Mouse (Mus musculus) neural tube, embryonic 13.5 days (tissue): Measurements from ENCODE around the gene Prkce. TPM values are rescaled to one million over a fixed set of nuclear protein-coding genes. Genes with fewer than 3 reads are reported as not detected.

Source experiments
- ATAC-seq: fragments of 200-750 bp; cut with Nextera tagmentation; 2 replicates; pipeline ENCODE4 v1.8.0; 2017; ENCODE audit warnings: low read depth, mild to moderate bottlenecking, moderate TSS enrichment, moderate library complexity
- H3K27ac ChIP-seq: fragments of 300-500 bp; sonication (generic); replicated peaks from 2 replicates; pipeline ENCODE4 v1.5.1; 2015; ENCODE audit warnings: moderate library complexity, mild to moderate bottlenecking, inconsistent platforms
- H3K27me3 ChIP-seq: fragments of 300-500 bp; sonication (generic); 2 replicates; pipeline ENCODE4 v1.6.1; 2015; ENCODE audit warnings: mild to moderate bottlenecking, inconsistent platforms
- H3K36me3 ChIP-seq: fragments of 300-500 bp; sonication (generic); 2 replicates; pipeline ENCODE4 v1.6.1; 2015; ENCODE audit warnings: mild to moderate bottlenecking, inconsistent platforms
- H3K4me1 ChIP-seq: fragments of 300-500 bp; sonication (generic); replicated peaks from 2 replicates; pipeline ENCODE4 v1.6.1; 2015; ENCODE audit warnings: inconsistent platforms
- H3K4me2 ChIP-seq: fragments of 300-500 bp; sonication (generic); 2 replicates; pipeline ENCODE4 v1.6.1; 2015; ENCODE audit warnings: inconsistent platforms, mild to moderate bottlenecking, moderate library complexity
- H3K4me3 ChIP-seq: fragments of 300-500 bp; sonication (generic); 2 replicates; pipeline ENCODE4 v1.5.1; 2015; ENCODE audit warnings: mild to moderate bottlenecking, inconsistent platforms
- H3K9ac ChIP-seq: fragments of 300-500 bp; sonication (generic); 2 replicates; pipeline ENCODE4 v1.6.1; 2015; ENCODE audit warnings: moderate library complexity, mild to moderate bottlenecking, inconsistent platforms
- H3K9me3 ChIP-seq: fragments of 300-500 bp; sonication (generic); 2 replicates; pipeline ENCODE4 v1.6.1; 2016; ENCODE audit warnings: inconsistent platforms
- WGBS: fragments of 180-500 bp; shearing (Covaris S2); methylation state at CpG from one replicate; pipeline ENCODE4 v1.1.7; 2015; 5-methylcytosine and 5-hydroxymethylcytosine counted together
- polyA plus RNA-seq: library from polyadenylated mRNA; unstranded; fragments of >200 nt; fragmentation: Nextera tagmentation; extraction: Ambion mirVana; gene quantifications from 2 replicates; pipeline ENCODE4 v1.2.1, GENCODE M21; 2015

The Prkce gene
- polyA plus RNA-seq, 1 experiment from 2014 or later = 27.7 TPM

GRCm38 (mm10) chr17:86518604-86519003 is 351.0 kb downstream of the Prkce start:
- no peak for ATAC-seq
- Histone ChIP-seq H3K27me3 (no peaks in the 10 kb centered on the region), H3K9ac (no peak overlapping the region), H3K9me3 (no peaks in the 10 kb centered on the region), H3K4me3 (no peak overlapping the region), H3K4me2 (no peak overlapping the region), H3K4me1 (no peaks in the 10 kb centered on the region), H3K27ac (no peak overlapping the region), H3K36me3 (no peaks in the 10 kb centered on the region)
- WGBS = 83% methylated on average over 7 of the region's 7 CpGs

DNA sequence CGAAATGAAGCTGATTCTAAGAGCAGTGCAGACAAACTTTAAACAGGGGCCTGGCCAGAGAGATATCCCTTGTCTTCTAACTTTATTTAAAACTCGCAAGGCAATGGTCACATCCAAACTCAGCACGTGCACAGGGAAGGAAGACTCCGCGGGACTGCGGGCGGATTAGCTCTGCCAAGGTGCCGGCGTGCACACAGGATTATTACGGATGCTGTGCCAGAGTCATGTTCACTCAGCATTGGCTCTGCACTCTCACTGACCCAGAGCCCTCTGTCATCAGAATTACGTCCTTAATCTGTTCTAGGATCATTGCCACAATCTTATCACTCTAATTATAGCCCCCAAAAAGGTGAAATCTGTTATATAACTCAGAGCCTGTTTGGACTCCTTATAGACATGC is 353.7 kb downstream of the Prkce start:
- no peak for ATAC-seq
- H3K27me3 ChIP-seq = no peaks in the 10 kb centered on the region
- H3K4me3 ChIP-seq = no peak overlapping the region
- H3K9me3 ChIP-seq = no peaks in the 10 kb centered on the region
- H3K4me1 ChIP-seq = no peaks in the 10 kb centered on the region
- no peak overlapping the region for H3K4me2 ChIP-seq
- H3K9ac ChIP-seq = no peak overlapping the region
- no peaks in the 10 kb centered on the region for H3K36me3 ChIP-seq
- 95% methylated on average over 11 of the region's 11 CpGs for WGBS
- H3K27ac ChIP-seq = no peak overlapping the region

DNA sequence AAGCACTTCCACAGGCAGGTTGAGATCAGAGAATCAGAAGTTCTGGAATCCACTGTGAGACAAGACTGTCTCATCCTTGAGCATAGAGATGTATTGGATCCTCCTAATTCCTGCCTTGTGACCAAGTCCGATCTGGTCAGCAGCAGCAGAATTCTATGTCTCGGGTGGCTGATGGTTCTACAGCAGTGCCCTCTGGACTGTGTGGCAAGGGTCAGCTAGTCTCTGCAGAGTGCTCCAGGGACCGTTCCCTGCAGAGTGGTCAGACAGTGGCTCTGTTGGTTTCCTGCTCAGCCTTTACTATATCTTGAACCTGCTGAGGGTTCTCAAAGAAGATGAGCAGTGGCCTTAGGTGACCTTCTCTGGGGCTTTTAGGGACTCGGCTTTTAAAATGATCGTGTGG is 355.1 kb downstream of the Prkce start:
- no peaks in the 10 kb centered on the region for H3K27me3 ChIP-seq
- H3K36me3 ChIP-seq = no peaks in the 10 kb centered on the region
- ATAC-seq = no peak
- 94% methylated on average over 5 of the region's 5 CpGs for WGBS
- no peaks in the 10 kb centered on the region for H3K9me3 ChIP-seq
- H3K9ac ChIP-seq = no peak overlapping the region
- H3K27ac ChIP-seq = no peak overlapping the region
- no peaks in the 10 kb centered on the region for H3K4me1 ChIP-seq
- H3K4me2 ChIP-seq = no peak overlapping the region
- no peak overlapping the region for H3K4me3 ChIP-seq

DNA sequence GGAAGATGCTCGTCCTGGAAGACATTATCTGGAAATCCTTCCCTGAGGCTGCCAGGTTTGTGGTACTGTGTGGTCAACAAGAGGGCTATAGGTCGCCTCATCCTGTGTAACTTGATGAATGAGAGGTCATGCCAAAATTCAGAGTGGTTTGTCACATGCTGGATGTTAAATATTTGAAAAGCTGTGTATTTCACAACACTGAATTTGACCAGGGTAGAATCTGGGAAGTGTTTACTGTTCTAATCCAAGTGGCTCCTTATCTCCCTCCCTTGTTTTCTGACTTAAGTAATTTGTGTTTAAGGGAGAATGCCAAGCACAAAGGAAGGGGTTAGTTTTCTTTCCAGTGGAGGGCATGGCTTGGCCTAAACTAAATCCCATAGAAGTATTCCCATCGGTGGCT is 355.8 kb downstream of the Prkce start:
- no peaks in the 10 kb centered on the region for H3K36me3 ChIP-seq

DNA sequence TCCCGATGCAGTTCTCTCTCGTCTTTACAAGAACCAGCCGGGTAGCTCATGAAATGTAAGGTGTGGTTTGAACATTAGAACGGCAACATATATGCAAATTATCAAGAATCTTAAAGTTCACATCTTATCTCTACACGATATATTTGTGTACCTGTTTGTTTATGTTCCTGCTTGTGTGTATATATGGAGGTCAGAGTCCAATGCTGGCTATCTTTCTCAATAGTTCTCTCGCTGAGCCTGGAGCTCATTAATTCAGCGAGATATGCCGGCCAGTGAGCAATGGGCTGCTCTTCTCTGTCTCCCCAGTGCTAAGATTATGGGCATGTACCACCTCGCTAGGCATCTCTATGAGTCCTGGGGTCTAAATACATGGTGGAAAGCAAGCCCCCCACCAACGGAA is 356.3 kb downstream of the Prkce start:
- no peak overlapping the region for H3K27ac ChIP-seq
- H3K27me3 ChIP-seq = no peaks in the 10 kb centered on the region
- H3K4me3 ChIP-seq = no peak overlapping the region
- H3K4me1 ChIP-seq = no peaks in the 10 kb centered on the region
- no peak overlapping the region for H3K4me2 ChIP-seq
- H3K9me3 ChIP-seq = no peaks in the 10 kb centered on the region
- 94% methylated on average over 10 of the region's 10 CpGs for WGBS
- ATAC-seq = no peak
- H3K36me3 ChIP-seq = no peaks in the 10 kb centered on the region
- H3K9ac ChIP-seq = no peak overlapping the region

More for the DNA sequence above, 355.8 kb downstream of the Prkce start:
- Histone ChIP-seq H3K4me3 (no peak overlapping the region), H3K27ac (no peak overlapping the region), H3K4me1 (no peaks in the 10 kb centered on the region), H3K4me2 (no peak overlapping the region), H3K27me3 (no peaks in the 10 kb centered on the region), H3K9ac (no peak overlapping the region), H3K9me3 (no peaks in the 10 kb centered on the region)
- no peak for ATAC-seq
- WGBS = 83% methylated on average over 3 of the region's 3 CpGs

DNA sequence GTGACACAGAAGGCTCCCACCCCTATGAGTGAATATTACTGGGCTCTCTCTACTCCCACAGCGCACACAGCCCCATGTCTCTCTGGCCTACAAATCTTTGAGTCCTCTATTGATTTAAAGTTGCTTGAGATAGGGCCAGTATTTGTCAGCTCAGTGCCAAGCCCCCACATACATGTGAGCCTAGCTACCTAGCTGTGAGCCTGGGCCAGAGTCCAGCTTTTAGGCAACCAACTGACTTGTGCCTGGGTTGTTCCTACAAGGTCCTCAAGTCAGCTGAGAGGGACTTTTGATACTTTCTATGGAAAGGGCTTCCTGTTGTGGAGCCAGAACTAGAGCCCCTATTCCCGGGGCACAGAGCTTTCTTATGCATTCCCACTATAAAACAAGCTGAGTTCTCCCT is 357.5 kb downstream of the Prkce start:
- 97% methylated on average over 2 of the region's 2 CpGs for WGBS
- ATAC-seq = no peak
- no peaks in the 10 kb centered on the region for H3K27me3 ChIP-seq
- no peak overlapping the region for H3K4me3 ChIP-seq
- H3K9ac ChIP-seq = no peak overlapping the region
- no peak overlapping the region for H3K4me2 ChIP-seq
- H3K36me3 ChIP-seq = no peaks in the 10 kb centered on the region
- H3K4me1 ChIP-seq = no peaks in the 10 kb centered on the region
- H3K27ac ChIP-seq = no peak overlapping the region
- no peaks in the 10 kb centered on the region for H3K9me3 ChIP-seq

DNA sequence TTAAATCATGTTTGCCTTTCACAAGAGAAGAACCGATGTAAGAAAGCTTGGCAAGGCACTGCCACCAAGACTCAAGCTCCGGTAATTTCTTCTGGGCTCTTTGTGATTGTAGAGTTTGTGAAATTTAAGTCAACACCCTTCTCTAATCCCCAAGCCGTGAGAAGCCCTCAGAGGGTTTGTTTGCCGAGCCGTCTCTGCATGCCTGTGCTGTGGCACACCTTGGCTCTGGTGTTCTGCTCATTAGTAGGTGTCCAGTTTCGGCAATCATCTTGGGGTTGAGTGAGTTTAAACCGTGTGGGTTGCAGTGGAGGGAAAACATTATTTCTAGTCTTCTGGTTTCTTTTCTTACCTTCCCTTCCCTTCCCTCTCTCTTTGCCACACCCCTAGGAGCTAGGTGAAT is 358.4 kb downstream of the Prkce start:
- Histone ChIP-seq H3K27ac (no peak overlapping the region), H3K9ac (no peak overlapping the region), H3K4me1 (no peaks in the 10 kb centered on the region), H3K27me3 (no peaks in the 10 kb centered on the region), H3K36me3 (no peaks in the 10 kb centered on the region), H3K9me3 (no peaks in the 10 kb centered on the region), H3K4me2 (no peak overlapping the region), H3K4me3 (no peak overlapping the region)
- WGBS = 85% methylated on average over 7 of the region's 7 CpGs
- ATAC-seq = no peak

- Histone ChIP-seq H3K9me3 (no peaks in the 10 kb centered on the region), H3K9ac (no peak overlapping the region), H3K4me3 (no peak overlapping the region), H3K4me2 (no peak overlapping the region), H3K27ac (no peak overlapping the region), H3K36me3 (no peaks in the 10 kb centered on the region), H3K4me1 (peaks cover 2% of the 10 kb centered on the region), H3K27me3 (no peaks in the 10 kb centered on the region)
- no peak for ATAC-seq
- 96% methylated on average over 5 of the region's 5 CpGs for WGBS
These were observed 359.7 kb downstream of the Prkce start for GRCm38 (mm10) chr17:86527298-86527697.

DNA sequence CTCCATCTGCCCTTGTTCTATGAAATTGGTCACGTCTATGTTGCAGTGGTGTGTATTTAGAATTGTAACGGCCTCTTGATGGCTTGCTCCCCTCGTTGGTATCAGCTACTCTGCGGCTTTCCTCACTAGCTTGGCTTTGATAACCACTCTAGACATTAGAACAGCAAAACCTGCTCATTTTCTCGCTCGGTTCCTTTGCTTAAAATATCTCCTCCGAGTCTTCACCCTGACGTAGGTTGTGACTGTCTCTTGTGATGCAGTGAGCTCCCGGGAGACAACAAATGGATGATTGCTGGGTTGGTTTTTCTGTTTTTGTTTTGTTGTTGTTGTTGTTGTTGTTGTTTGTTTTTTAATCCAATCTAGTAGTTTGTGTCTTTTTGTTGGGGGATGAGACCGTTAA is 361.4 kb downstream of the Prkce start:
- H3K27me3 ChIP-seq = no peaks in the 10 kb centered on the region
- no peak overlapping the region for H3K9ac ChIP-seq
- no peak overlapping the region for H3K27ac ChIP-seq
- H3K4me3 ChIP-seq = no peak overlapping the region
- H3K9me3 ChIP-seq = no peaks in the 10 kb centered on the region
- no peak overlapping the region for H3K4me2 ChIP-seq
- no peaks in the 10 kb centered on the region for H3K36me3 ChIP-seq
- 84% methylated on average over 10 of the region's 10 CpGs for WGBS
- no peak for ATAC-seq
- H3K4me1 ChIP-seq = peaks cover 15% of the 10 kb centered on the region

GRCm38 (mm10) chr17:86529411-86529810 is 361.8 kb downstream of the Prkce start:
- no peak overlapping the region for H3K4me2 ChIP-seq
- H3K9me3 ChIP-seq = no peaks in the 10 kb centered on the region
- no peaks in the 10 kb centered on the region for H3K27me3 ChIP-seq
- no peak for ATAC-seq
- WGBS = 72% methylated on average over 4 of the region's 4 CpGs
- no peak overlapping the region for H3K27ac ChIP-seq
- H3K4me3 ChIP-seq = no peak overlapping the region
- H3K36me3 ChIP-seq = no peaks in the 10 kb centered on the region
- peaks cover 15% of the 10 kb centered on the region for H3K4me1 ChIP-seq
- no peak overlapping the region for H3K9ac ChIP-seq

- no peaks in the 10 kb centered on the region for H3K27me3 ChIP-seq
- H3K4me2 ChIP-seq = no peak overlapping the region
- WGBS = 91% methylated on average over 6 of the region's 6 CpGs
- H3K9ac ChIP-seq = no peak overlapping the region
- H3K4me1 ChIP-seq = peaks cover 25% of the 10 kb centered on the region
- no peak overlapping the region for H3K4me3 ChIP-seq
- H3K36me3 ChIP-seq = no peaks in the 10 kb centered on the region
- no peak overlapping the region for H3K27ac ChIP-seq
- H3K9me3 ChIP-seq = no peaks in the 10 kb centered on the region
- ATAC-seq = no peak
These were observed 363.6 kb downstream of the Prkce start for GRCm38 (mm10) chr17:86531231-86531630.

DNA sequence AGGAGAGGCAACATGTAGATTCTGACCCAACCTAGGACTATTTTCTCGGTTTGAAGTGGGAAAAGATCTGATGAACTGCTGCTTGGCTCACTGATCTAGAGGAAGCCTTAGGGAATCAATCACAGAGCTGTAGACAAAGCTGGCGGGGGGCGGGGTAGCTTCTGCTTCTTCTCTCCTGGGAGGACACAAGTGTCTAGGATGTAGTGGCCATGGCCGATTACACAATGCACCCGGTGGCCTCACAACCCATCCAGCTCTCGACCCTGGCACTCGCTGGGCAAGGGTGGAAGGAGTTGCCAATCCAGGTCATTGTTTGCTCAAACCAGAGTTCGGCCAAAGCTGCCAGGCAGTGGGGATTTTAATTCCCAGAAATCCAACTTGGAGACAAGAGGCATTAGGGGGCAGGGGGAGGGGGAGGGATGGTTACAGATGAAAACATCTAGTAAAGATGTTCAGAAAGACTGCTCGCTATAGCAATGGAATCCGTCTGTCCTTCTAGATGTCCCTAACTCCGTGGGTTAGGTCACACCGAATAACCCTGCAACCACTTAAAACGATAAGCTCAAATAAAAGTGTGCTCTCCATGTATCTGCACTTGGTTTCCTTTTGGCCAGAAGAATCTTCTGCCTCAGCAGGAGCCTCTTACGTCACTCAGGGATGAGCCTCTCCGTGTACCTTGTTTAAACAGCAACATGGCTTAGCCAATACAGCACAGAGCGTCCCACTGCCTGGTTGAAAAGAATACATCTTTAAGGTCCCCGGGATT is 365.4 kb downstream of the Prkce start:
- no peak overlapping the region for H3K4me3 ChIP-seq
- no peak overlapping the region for H3K27ac ChIP-seq
- H3K9ac ChIP-seq = no peak overlapping the region
- WGBS = 73% methylated on average over 17 of the region's 17 CpGs
- ATAC-seq = no peak
- H3K36me3 ChIP-seq = no peaks in the 10 kb centered on the region
- H3K4me1 ChIP-seq = peaks cover 32% of the 10 kb centered on the region
- no peaks in the 10 kb centered on the region for H3K9me3 ChIP-seq
- H3K4me2 ChIP-seq = no peak overlapping the region
- H3K27me3 ChIP-seq = no peaks in the 10 kb centered on the region

DNA sequence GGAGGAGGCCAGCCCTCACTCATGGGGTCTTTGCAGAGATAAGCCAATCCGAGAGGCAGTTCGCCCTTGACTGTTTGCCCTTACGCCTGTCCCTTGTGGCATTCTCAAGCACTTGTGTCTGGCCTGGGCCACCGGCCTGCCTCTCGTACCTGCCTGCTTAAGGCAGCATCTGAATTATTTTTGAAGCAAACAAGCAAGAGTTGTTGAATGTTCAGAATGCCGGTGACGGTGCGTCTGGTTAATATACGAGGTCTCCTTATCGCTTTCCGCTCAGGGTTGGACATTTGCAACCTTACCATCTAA is 365.9 kb downstream of the Prkce start:
- no peak for ATAC-seq
- Histone ChIP-seq H3K4me2 (no peak overlapping the region), H3K9me3 (no peaks in the 10 kb centered on the region), H3K4me1 (peaks cover 32% of the 10 kb centered on the region), H3K27me3 (no peaks in the 10 kb centered on the region), H3K4me3 (no peak overlapping the region), H3K9ac (no peak overlapping the region), H3K27ac (no peak overlapping the region), H3K36me3 (no peaks in the 10 kb centered on the region)
- 85% methylated on average over 11 of the region's 11 CpGs for WGBS
